Mouse (Mus musculus): Measurements from ENCODE around the gene Mrfap1. TPM values are rescaled to one million over a fixed set of nuclear protein-coding genes. Genes with fewer than 3 reads are reported as not detected.

The Mrfap1 gene
- total and polyA plus RNA-seq, 3 experiments = 211 to 317 (median 312) TPM

Other genes with a start within 250 kb of the Mrfap1 start
- gene Tbc1d14, start 203.5 kb downstream of the Mrfap1 start, total RNA-seq (2012; rRNA removed) = 8.5 and 10.1 TPM in 2 replicates
- gene Tbc1d14, start 203.5 kb downstream of the Mrfap1 start, total RNA-seq (2014; rRNA removed) = 4.4 and 5.7 TPM in 2 replicates
- gene Tbc1d14, start 203.5 kb downstream of the Mrfap1 start, polyA plus RNA-seq (2012; ENCODE audit: insufficient read length, low read depth) = 24.4 and 29.1 TPM in 2 replicates
- 13.6 and 13.7 TPM in 2 replicates for gene D5Ertd579e, start 100.7 kb downstream of the Mrfap1 start, total RNA-seq (2012; rRNA removed)
- 21.6 and 22.9 TPM in 2 replicates for gene D5Ertd579e, start 100.7 kb downstream of the Mrfap1 start, total RNA-seq (2014; rRNA removed)
- gene D5Ertd579e, start 100.7 kb downstream of the Mrfap1 start, polyA plus RNA-seq (2012; ENCODE audit: insufficient read length, low read depth) = 23.7 and 29.4 TPM in 2 replicates
- 20.9 and 23.9 TPM in 2 replicates for gene Bloc1s4, start 48.1 kb downstream of the Mrfap1 start, total RNA-seq (2012; rRNA removed)
- 23.3 and 24.6 TPM in 2 replicates for gene Bloc1s4, start 48.1 kb downstream of the Mrfap1 start, total RNA-seq (2014; rRNA removed)
- 21.2 and 22.9 TPM in 2 replicates for gene Bloc1s4, start 48.1 kb downstream of the Mrfap1 start, polyA plus RNA-seq (2012; ENCODE audit: insufficient read length, low read depth)
- 17.2 and 29.9 TPM in 2 replicates for gene Man2b2, start 33.9 kb upstream of the Mrfap1 start, total RNA-seq (2012; rRNA removed)
- 9.1 and 11.9 TPM in 2 replicates for gene Man2b2, start 33.9 kb upstream of the Mrfap1 start, total RNA-seq (2014; rRNA removed)
- gene Man2b2, start 33.9 kb upstream of the Mrfap1 start, polyA plus RNA-seq (2012; ENCODE audit: insufficient read length, low read depth) = 34.5 and 39.4 TPM in 2 replicates
- 0.13 and 0.21 TPM in 2 replicates for gene Ppp2r2c, start 71.7 kb upstream of the Mrfap1 start, total RNA-seq (2012; rRNA removed)
- not detected in 2 replicates for gene Ppp2r2c, start 71.7 kb upstream of the Mrfap1 start, total RNA-seq (2014; rRNA removed)
- gene Ppp2r2c, start 71.7 kb upstream of the Mrfap1 start, polyA plus RNA-seq (2012; ENCODE audit: insufficient read length, low read depth) = 0.07 TPM in 1 of 2 replicates, not detected in the other
- gene Wfs1, start 192.4 kb upstream of the Mrfap1 start, total RNA-seq (2012; rRNA removed) = 2.3 and 2.5 TPM in 2 replicates
- gene Wfs1, start 192.4 kb upstream of the Mrfap1 start, total RNA-seq (2014; rRNA removed) = 0.43 and 0.56 TPM in 2 replicates
- 1.4 and 1.8 TPM in 2 replicates for gene Wfs1, start 192.4 kb upstream of the Mrfap1 start, polyA plus RNA-seq (2012; ENCODE audit: insufficient read length, low read depth)

Measured in CH12.LX (cell line).